Mouse (Mus musculus): Measurements from ENCODE around the gene Bckdhb.

- no peak for TF ChIP-seq CTCF (conservative IDR thresholded peaks at IDR 0.05; ENCODE audit: low read length)
- TF ChIP-seq POU5F1 (IDR thresholded peaks at IDR 0.05; ENCODE audit: borderline replicate concordance, low read length): no peak
Measured at GRCm38 (mm10) chr9:84049142-84049541, 124.2 kb downstream of the Bckdhb start.
